Mouse (Mus musculus) layer of hippocampus, postnatal 25 days (tissue): ENCODE measurements around the gene Scd3. TPM values are rescaled to one million over a fixed set of nuclear protein-coding genes. Genes with fewer than 3 reads are reported as not detected.
"Not testable (repeated sequence)": the region's sequence is repeated elsewhere in the genome, so short reads cannot be mapped to it uniquely, and the experiment has no call there.

Source experiments
- DNase-seq, 2 experiments: peaks; one replicate each; pipeline ENCODE4 v3.0.0; 2022; ENCODE audit warnings: mixed read lengths in 2 of 2, low spot score in 1 of 2; ENCODE audit errors: extremely low spot score in 1 of 2
- total RNA-seq, 2 experiments: library from RNA; stranded (reverse); gene quantifications; 2 replicates each; pipeline ENCODE4 v1.2.3; 2021

The Scd3 gene
- total RNA-seq, 2 experiments from 2014 or later = 1.1 to 1.6 TPM

GRCm38 (mm10) chr19:44231608-44232151 is 28.6 kb downstream of the Scd3 start:
- DNase-seq = no peak

- DNase-seq = no peak
Observed at GRCm38 (mm10) chr19:44237471-44238006, 34.5 kb downstream of the Scd3 start.

GRCm38 (mm10) chr19:44238906-44239305 is 35.8 kb downstream of the Scd3 start:
- no peak for DNase-seq

GRCm38 (mm10) chr19:44245761-44246171 is 42.7 kb downstream of the Scd3 start:
- peak in 1 of 2 experiments; percentile 40 for DNase-seq

- DNase-seq = no peak
Observed at GRCm38 (mm10) chr19:44246341-44246911, 43.4 kb downstream of the Scd3 start.

- DNase-seq = peak; percentile 12 to 13
Observed at GRCm38 (mm10) chr19:44247281-44248080, 44.4 kb downstream of the Scd3 start.

GRCm38 (mm10) chr19:44248081-44248853 is 45.2 kb downstream of the Scd3 start:
- peak; percentile 73 to 75 for DNase-seq

GRCm38 (mm10) chr19:44248854-44249351 is 45.8 kb downstream of the Scd3 start:
- no peak for DNase-seq

- not testable (repeated sequence) for DNase-seq
Observed at GRCm38 (mm10) chr19:44251138-44251537, 48.1 kb downstream of the Scd3 start.

- no peak for DNase-seq
Observed at GRCm38 (mm10) chr19:44251936-44252558, 49.0 kb downstream of the Scd3 start.

- DNase-seq = not testable (repeated sequence)
Observed at GRCm38 (mm10) chr19:44254106-44254505, 51.0 kb downstream of the Scd3 start.

- no peak for DNase-seq
Observed at GRCm38 (mm10) chr19:44257377-44257966, 54.4 kb downstream of the Scd3 start.

- DNase-seq = no peak
Observed at GRCm38 (mm10) chr19:44259484-44259883, 56.4 kb downstream of the Scd3 start.

GRCm38 (mm10) chr19:44260487-44260886 is 57.4 kb downstream of the Scd3 start:
- DNase-seq = no peak

GRCm38 (mm10) chr19:44261774-44262173 is 58.7 kb downstream of the Scd3 start:
- DNase-seq = no peak

- DNase-seq = no peak
Observed at GRCm38 (mm10) chr19:44263581-44263980, 60.5 kb downstream of the Scd3 start.

- no peak for DNase-seq
Observed at GRCm38 (mm10) chr19:44264226-44264625, 61.2 kb downstream of the Scd3 start.

GRCm38 (mm10) chr19:44265300-44265699 is 62.2 kb downstream of the Scd3 start:
- DNase-seq = no peak

GRCm38 (mm10) chr19:44265911-44266337 is 62.9 kb downstream of the Scd3 start:
- no peak for DNase-seq

GRCm38 (mm10) chr19:44266458-44266823 is 63.4 kb downstream of the Scd3 start:
- no peak for DNase-seq
